Mouse (Mus musculus): ENCODE measurements around the gene Glo1.

- TF ChIP-seq CTCF (IDR thresholded peaks at IDR 0.05) (no peak), POLR2A (IDR thresholded peaks at IDR 0.05; ENCODE audit: insufficient read depth, low read depth, low read length) (no peak), EP300 (IDR thresholded peaks at IDR 0.05; ENCODE audit: insufficient read depth, low read depth, low read length) (no peak)
Observed at GRCm38 (mm10) chr17:30573990-30574782, 52.5 kb downstream of the Glo1 start.
